Mouse (Mus musculus) right cerebral cortex, postnatal 4 days (tissue): Measurements from ENCODE around the gene Naglu.

Experiments used
- DNase-seq: peaks from one replicate; pipeline ENCODE4 v3.0.0-alpha.2; 2022

Gene Naglu

GRCm38 (mm10) chr11:101057860-101058259, 12.0 kb upstream of the Naglu start:
- DNase-seq = peak; percentile 88

- DNase-seq = no peak
Observed at GRCm38 (mm10) chr11:101058726-101059125, 11.1 kb upstream of the Naglu start.

- DNase-seq = no peak
Observed at GRCm38 (mm10) chr11:101059473-101059872, 10.3 kb upstream of the Naglu start.

GRCm38 (mm10) chr11:101060126-101060525, 9.7 kb upstream of the Naglu start:
- no peak for DNase-seq

- DNase-seq = no peak
Observed at GRCm38 (mm10) chr11:101061049-101061448, 8.8 kb upstream of the Naglu start.

GRCm38 (mm10) chr11:101062165-101062884, 7.5 kb upstream of the Naglu start:
- no peak for DNase-seq

- DNase-seq = no peak
Observed at GRCm38 (mm10) chr11:101062971-101063675, 6.7 kb upstream of the Naglu start.

GRCm38 (mm10) chr11:101063676-101064327, 6.0 kb upstream of the Naglu start:
- no peak for DNase-seq

- DNase-seq = no peak
Observed at GRCm38 (mm10) chr11:101064462-101064861, 5.3 kb upstream of the Naglu start.

- DNase-seq = no peak
Observed at GRCm38 (mm10) chr11:101065002-101065401, 4.8 kb upstream of the Naglu start.

GRCm38 (mm10) chr11:101066549-101067412, 3.0 kb upstream of the Naglu start:
- DNase-seq = peak; percentile 83

GRCm38 (mm10) chr11:101070189-101070527, 346 bp downstream of the Naglu start:
- no peak for DNase-seq

GRCm38 (mm10) chr11:101070987-101071386, 1.2 kb downstream of the Naglu start:
- no peak for DNase-seq

GRCm38 (mm10) chr11:101071810-101072428, 2.1 kb downstream of the Naglu start:
- DNase-seq = no peak

GRCm38 (mm10) chr11:101078121-101078520, 8.3 kb downstream of the Naglu start, which contains the start of gene Hsd17b1:
TSS of gene Hsd17b1 (plus strand) at chr11:101078411.
- no peak for DNase-seq

- DNase-seq = no peak
Observed at GRCm38 (mm10) chr11:101079746-101080145, 9.9 kb downstream of the Naglu start.

GRCm38 (mm10) chr11:101080421-101080820, 10.6 kb downstream of the Naglu start:
- DNase-seq = no peak

GRCm38 (mm10) chr11:101081659-101082058, 11.8 kb downstream of the Naglu start:
- no peak for DNase-seq

GRCm38 (mm10) chr11:101082208-101083082, 12.6 kb downstream of the Naglu start, which contains the start of gene Coasy:
TSS of gene Coasy (plus strand) at chr11:101082565.
- DNase-seq = peak; percentile 81

- no peak for DNase-seq
Observed at GRCm38 (mm10) chr11:101083083-101083697, 13.4 kb downstream of the Naglu start.

GRCm38 (mm10) chr11:101084246-101084645, 14.4 kb downstream of the Naglu start:
- no peak for DNase-seq
